Mouse (Mus musculus) naive thymus-derived CD4-positive, alpha-beta T cell, adult 2 months (primary cell): Measurements from ENCODE around the gene Lrmp.
"Not testable (repeated sequence)": the region's sequence is repeated elsewhere in the genome, so short reads cannot be mapped to it uniquely, and the experiment has no call there.

ENCODE experiments used
- DNase-seq: peaks from one replicate; pipeline ENCODE4 v3.0.0-alpha.2; 2011; ENCODE audit warnings: low read depth

The Lrmp gene

GRCm38 (mm10) chr6:145115476-145116097, at the start of gene Lrmp:
Gene Lrmp (plus strand): TSS chr6:145115653.
- peak; percentile 72 for DNase-seq

GRCm38 (mm10) chr6:145066416-145066815, 49.0 kb upstream of the Lrmp start:
- DNase-seq, result no peak

- DNase-seq, result no peak
Observed at GRCm38 (mm10) chr6:145067679-145068078, 47.8 kb upstream of the Lrmp start.

- no peak for DNase-seq
Observed at GRCm38 (mm10) chr6:145069397-145069796, 46.1 kb upstream of the Lrmp start.

- DNase-seq, result no peak
Observed at GRCm38 (mm10) chr6:145069921-145070320, 45.5 kb upstream of the Lrmp start.

- no peak for DNase-seq
Observed at GRCm38 (mm10) chr6:145074461-145074860, 41.0 kb upstream of the Lrmp start.

GRCm38 (mm10) chr6:145075088-145075547, 40.3 kb upstream of the Lrmp start:
- DNase-seq, result peak; percentile 35

GRCm38 (mm10) chr6:145075548-145076224, 39.8 kb upstream of the Lrmp start, which contains the start of gene Bcat1:
Gene Bcat1 (minus strand): TSS chr6:145076184.
- peak; percentile 39 for DNase-seq

GRCm38 (mm10) chr6:145076286-145076685, 39.2 kb upstream of the Lrmp start:
- peak; percentile 22 for DNase-seq

GRCm38 (mm10) chr6:145079087-145079759, 36.2 kb upstream of the Lrmp start:
- no peak for DNase-seq

- DNase-seq, result no peak
Observed at GRCm38 (mm10) chr6:145081721-145082120, 33.7 kb upstream of the Lrmp start.

GRCm38 (mm10) chr6:145084343-145085117, 30.9 kb upstream of the Lrmp start:
- no peak for DNase-seq

GRCm38 (mm10) chr6:145088451-145089113, 26.9 kb upstream of the Lrmp start:
- DNase-seq, result peak; percentile 69

GRCm38 (mm10) chr6:145089373-145089772, 26.1 kb upstream of the Lrmp start:
- no peak for DNase-seq

- DNase-seq, result no peak
Observed at GRCm38 (mm10) chr6:145090201-145090863, 25.1 kb upstream of the Lrmp start.

- DNase-seq, result peak; percentile 53
Observed at GRCm38 (mm10) chr6:145090928-145091327, 24.5 kb upstream of the Lrmp start.

- no peak for DNase-seq
Observed at GRCm38 (mm10) chr6:145091998-145092397, 23.5 kb upstream of the Lrmp start.

GRCm38 (mm10) chr6:145093038-145093622, 22.3 kb upstream of the Lrmp start:
- not testable (repeated sequence) for DNase-seq

GRCm38 (mm10) chr6:145094431-145094830, 21.0 kb upstream of the Lrmp start:
- DNase-seq, result no peak

- peak; percentile 57 for DNase-seq
Observed at GRCm38 (mm10) chr6:145100923-145101322, 14.5 kb upstream of the Lrmp start.
